Mouse (Mus musculus) stomach, postnatal 0 days (tissue): ENCODE measurements around the gene Jun. TPM values are rescaled to one million over a fixed set of nuclear protein-coding genes. Genes with fewer than 3 reads are reported as not detected.

ENCODE experiments used
- ATAC-seq: fragments of 200-750 bp; cut with Nextera tagmentation; 2 replicates; pipeline ENCODE4 v1.8.0; 2017; ENCODE audit not compliant: low FRiP score, low TSS enrichment
- DNase-seq: peaks from one replicate; pipeline ENCODE4 v3.0.0-alpha.2; 2016; ENCODE audit warnings: low spot score
- H3K27ac ChIP-seq: fragments of 300-500 bp; sonication (generic); replicated peaks from 2 replicates; pipeline ENCODE4 v1.5.1; 2014; ENCODE audit warnings: mild to moderate bottlenecking, control low read depth
- H3K27me3 ChIP-seq: fragments of 300-500 bp; sonication (generic); 2 replicates; pipeline ENCODE4 v1.6.1; 2014; ENCODE audit warnings: low read length; ENCODE audit not compliant: control insufficient read depth, insufficient read depth
- H3K36me3 ChIP-seq: fragments of 300-500 bp; sonication (generic); 2 replicates; pipeline ENCODE4 v1.6.1; 2014; ENCODE audit warnings: low read length, mixed read lengths; ENCODE audit not compliant: control insufficient read depth, insufficient read depth
- H3K4me1 ChIP-seq: fragments of 300-500 bp; sonication (generic); replicated peaks from 2 replicates; pipeline ENCODE4 v1.6.1; 2014; ENCODE audit warnings: antibody characterized with exemption; ENCODE audit not compliant: control insufficient read depth, insufficient read depth
- H3K4me2 ChIP-seq: fragments of 300-500 bp; sonication (generic); replicated peaks from 2 replicates; pipeline ENCODE4 v1.6.1; 2014; ENCODE audit warnings: low read depth, mild to moderate bottlenecking, control low read depth, moderate library complexity
- H3K4me3 ChIP-seq: fragments of 300-500 bp; sonication (generic); 2 replicates; pipeline ENCODE4 v1.5.1; 2014; ENCODE audit warnings: low read depth, low read length, control low read depth
- H3K9ac ChIP-seq: fragments of 300-500 bp; sonication (generic); 2 replicates; pipeline ENCODE4 v1.6.1; 2014; ENCODE audit warnings: mild to moderate bottlenecking, low read length, control low read depth, mixed read lengths
- H3K9me3 ChIP-seq: fragments of 300-500 bp; sonication (generic); 2 replicates; pipeline ENCODE4 v1.6.1; 2016; ENCODE audit warnings: low read length; ENCODE audit not compliant: control insufficient read depth
- CTCF ChIP-seq: IDR thresholded peaks from 2 replicates; pipeline ENCODE4 v1.5.1; 2016; ENCODE audit warnings: antibody characterized with exemption, low read depth, mild to moderate bottlenecking, moderate library complexity
- EP300 ChIP-seq: optimal IDR thresholded peaks from 2 replicates; pipeline ENCODE3; 2016; ENCODE audit warnings: antibody characterized with exemption
- WGBS: fragments of 180-500 bp; shearing (Covaris S2); extraction: QIAGEN DNeasy Blood & Tissue Kit; methylation state at CpG from one replicate; pipeline ENCODE4 v1.1.7; 2014; 5-methylcytosine and 5-hydroxymethylcytosine counted together
- polyA plus RNA-seq: library from polyadenylated mRNA; unstranded; fragments of >200 nt; fragmentation: Nextera tagmentation; extraction: Ambion mirVana; gene quantifications from 2 replicates; pipeline ENCODE4 v1.2.1, GENCODE M21; 2015

Jun gene
- polyA plus RNA-seq, 1 experiment from 2014 or later: 80.2 TPM

- H3K4me1 ChIP-seq: no peaks in the 10 kb centered on the region; the same call in 1 of the 2 replicates
- H3K36me3 ChIP-seq: no peaks in the 10 kb centered on the region
- H3K27ac ChIP-seq: no peak overlapping the region
- DNase-seq (no peak), ATAC-seq (no peak)
- H3K27me3 ChIP-seq: no peaks in the 10 kb centered on the region
- no peak overlapping the region for H3K4me3 ChIP-seq
- TF ChIP-seq CTCF (no peak), EP300 (no peak)
- WGBS: 82% methylated on average over 4 of the region's 4 CpGs
- H3K9ac ChIP-seq: no peak overlapping the region
- H3K4me2 ChIP-seq: no peak overlapping the region
- no peaks in the 10 kb centered on the region for H3K9me3 ChIP-seq
These were observed 40.5 kb upstream of the Jun start for GRCm38 (mm10) chr4:95092516-95092915.

GRCm38 (mm10) chr4:95091536-95091935, 39.5 kb upstream of the Jun start:
- TF ChIP-seq EP300: no peak
- TF ChIP-seq CTCF: no peak
- H3K4me2 ChIP-seq: no peak overlapping the region
- DNase-seq: no peak
- 87% methylated on average over 4 of the region's 4 CpGs for WGBS
- no peaks in the 10 kb centered on the region for H3K36me3 ChIP-seq
- ATAC-seq: no peak
- H3K9ac ChIP-seq: no peak overlapping the region
- H3K4me3 ChIP-seq: no peak overlapping the region
- no peaks in the 10 kb centered on the region for H3K9me3 ChIP-seq
- no peaks in the 10 kb centered on the region for H3K27me3 ChIP-seq
- H3K27ac ChIP-seq: no peak overlapping the region
- H3K4me1 ChIP-seq: no peaks in the 10 kb centered on the region; the same call in 1 of the 2 replicates

- H3K9me3 ChIP-seq: no peaks in the 10 kb centered on the region
- no peaks in the 10 kb centered on the region for H3K4me1 ChIP-seq
- no peak overlapping the region for H3K4me3 ChIP-seq
- TF ChIP-seq EP300 (no peak), CTCF (no peak)
- H3K4me2 ChIP-seq: no peak overlapping the region
- no peak overlapping the region for H3K27ac ChIP-seq
- no peaks in the 10 kb centered on the region for H3K36me3 ChIP-seq
- DNase-seq (no peak), ATAC-seq (no peak)
- H3K27me3 ChIP-seq: no peaks in the 10 kb centered on the region
- H3K9ac ChIP-seq: no peak overlapping the region
These were observed 37.9 kb upstream of the Jun start for GRCm38 (mm10) chr4:95089968-95090367.

GRCm38 (mm10) chr4:95089053-95089452, 37.0 kb upstream of the Jun start:
- H3K27me3 ChIP-seq: no peaks in the 10 kb centered on the region
- ATAC-seq (no peak), DNase-seq (no peak)
- H3K4me2 ChIP-seq: no peak overlapping the region
- no peaks in the 10 kb centered on the region for H3K36me3 ChIP-seq
- H3K4me3 ChIP-seq: no peak overlapping the region
- H3K4me1 ChIP-seq: no peaks in the 10 kb centered on the region
- H3K9me3 ChIP-seq: no peaks in the 10 kb centered on the region
- H3K9ac ChIP-seq: no peak overlapping the region
- TF ChIP-seq CTCF: no peak
- TF ChIP-seq EP300: no peak
- WGBS: 95% methylated on average over 5 of the region's 5 CpGs
- no peak overlapping the region for H3K27ac ChIP-seq

GRCm38 (mm10) chr4:95083957-95084356, 31.9 kb upstream of the Jun start:
- Histone ChIP-seq H3K9ac (no peak overlapping the region), H3K36me3 (no peaks in the 10 kb centered on the region), H3K4me2 (no peak overlapping the region), H3K9me3 (no peaks in the 10 kb centered on the region), H3K27ac (peak overlapping the region; percentile 65; the same call in 1 of the 2 replicates), H3K4me3 (no peak overlapping the region), H3K27me3 (no peaks in the 10 kb centered on the region), H3K4me1 (peaks cover 11% of the 10 kb centered on the region; the same call in 1 of the 2 replicates)
- 78% methylated on average over 8 of the region's 8 CpGs for WGBS
- ATAC-seq: 0 out of 2 replicates have a peak, but pooled peaks have one; percentile 29
- TF ChIP-seq CTCF (no peak), EP300 (no peak)
- DNase-seq: no peak

- no peak for TF ChIP-seq EP300
- no peak for TF ChIP-seq CTCF
- no peak for ATAC-seq
- H3K4me3 ChIP-seq: no peak overlapping the region
- no peak overlapping the region for H3K4me2 ChIP-seq
- H3K9me3 ChIP-seq: no peaks in the 10 kb centered on the region
- no peak overlapping the region for H3K9ac ChIP-seq
- no peak for DNase-seq
- no peaks in the 10 kb centered on the region for H3K27me3 ChIP-seq
- peak overlapping the region; percentile 88 for H3K27ac ChIP-seq
- H3K4me1 ChIP-seq: peaks cover 11% of the 10 kb centered on the region; the same call in 1 of the 2 replicates
- WGBS: 53% methylated on average over 5 of the region's 5 CpGs
- H3K36me3 ChIP-seq: no peaks in the 10 kb centered on the region
These were observed 31.2 kb upstream of the Jun start for GRCm38 (mm10) chr4:95083191-95083729.
